Mouse (Mus musculus) G1E (cell line): ENCODE results near the gene Ankrd54. TPM values are rescaled to one million over a fixed set of nuclear protein-coding genes. Genes with fewer than 3 reads are reported as not detected.
"Not testable (repeated sequence)": the region's sequence is repeated elsewhere in the genome, so short reads cannot be mapped to it uniquely, and the experiment has no call there.

Experiments used
- ATAC-seq: 2 replicates; pipeline ENCODE4 v1.8.0; 2016; ENCODE audit warnings: mild to moderate bottlenecking; ENCODE audit not compliant: insufficient number of reproducible peaks, poor library complexity, low FRiP score, severe bottlenecking; ENCODE audit errors: extremely low read depth
- DNase-seq: peaks from one replicate; pipeline ENCODE4 v3.0.0; 2012; ENCODE audit warnings: low spot score
- H3K27me3 ChIP-seq: 2 replicates; pipeline ENCODE4 v1.6.1; 2012; ENCODE audit warnings: mild to moderate bottlenecking, low read length, inconsistent platforms; ENCODE audit not compliant: insufficient read depth
- H3K36me3 ChIP-seq: replicated peaks from 2 replicates; pipeline ENCODE3; 2012; ENCODE audit warnings: mild to moderate bottlenecking, inconsistent platforms
- H3K4me1 ChIP-seq: 2 replicates; pipeline ENCODE4 v1.6.1; 2012; ENCODE audit warnings: low read depth, low read length, inconsistent platforms, mixed read lengths; ENCODE audit not compliant: insufficient read depth
- H3K4me3 ChIP-seq: 2 replicates; pipeline ENCODE4 v1.5.1; 2012; ENCODE audit warnings: low read depth, mild to moderate bottlenecking, inconsistent platforms, low read length, moderate library complexity, mixed read lengths
- H3K9me3 ChIP-seq: replicated peaks from 2 replicates; pipeline ENCODE4 v1.6.1; 2012; ENCODE audit warnings: inconsistent platforms
- CTCF ChIP-seq: IDR thresholded peaks from 2 replicates; pipeline ENCODE4 v1.5.1; 2012; ENCODE audit warnings: low read depth, low read length, inconsistent platforms, mixed read lengths
- GATA1 ChIP-seq: IDR thresholded peaks from 2 replicates; pipeline ENCODE4 v1.6.1; 2012; ENCODE audit warnings: borderline replicate concordance, low read length, inconsistent platforms, mixed read lengths
- GATA2 ChIP-seq: IDR thresholded peaks from 2 replicates; pipeline ENCODE4 v1.6.1; 2012; ENCODE audit warnings: low read depth, low read length, inconsistent platforms, borderline replicate concordance
- POLR2AphosphoS5 ChIP-seq: IDR thresholded peaks from 2 replicates; pipeline ENCODE4 v1.6.1; 2012; ENCODE audit warnings: low read depth, low read length, inconsistent platforms; ENCODE audit not compliant: insufficient replicate concordance
- TAL1 ChIP-seq: conservative IDR thresholded peaks from 2 replicates; pipeline ENCODE4 v1.6.1; 2012; ENCODE audit warnings: low read depth, low read length, inconsistent platforms, mixed read lengths
- polyA plus RNA-seq: library from polyadenylated mRNA; stranded (reverse); fragments of >175 nt; gene quantifications from 2 replicates; pipeline ENCODE4 v1.2.3, GENCODE M21; 2012
- total RNA-seq, 2 experiments: library from RNA; stranded (forward) in 1 of 2; stranded (reverse) in 1 of 2; fragments of 200-1000 nt in 1 of 2; fragments of >200 nt in 1 of 2; fragmentation: Nextera tagmentation in 1 of 2; gene quantifications; 2 replicates each; pipeline ENCODE4 v1.2.3; 2014 to 2017

The Ankrd54 gene
- total and polyA plus RNA-seq, 3 experiments, result 15.7 to 51.9 (median 15.8) TPM

GRCm38 (mm10) chr15:79013382-79013781 is 49.3 kb downstream of the Ankrd54 start:
- no peaks in the 10 kb centered on the region for H3K4me1 ChIP-seq
- no peak for TF ChIP-seq GATA1
- TF ChIP-seq TAL1, result no peak
- TF ChIP-seq GATA2, result no peak
- TF ChIP-seq POLR2AphosphoS5, result no peak
- TF ChIP-seq CTCF, result no peak
- ATAC-seq, result no peak
- DNase-seq, result no peak
- peaks cover 23% of the 10 kb centered on the region; the same call in 1 of the 2 replicates for H3K27me3 ChIP-seq
- H3K9me3 ChIP-seq, result no peaks in the 10 kb centered on the region
- no peaks in the 10 kb centered on the region for H3K36me3 ChIP-seq
- H3K4me3 ChIP-seq, result no peak overlapping the region

GRCm38 (mm10) chr15:79011550-79011949 is 51.1 kb downstream of the Ankrd54 start:
- Histone ChIP-seq H3K27me3 (peaks cover 21% of the 10 kb centered on the region; the same call in 1 of the 2 replicates), H3K36me3 (peaks cover 4% of the 10 kb centered on the region), H3K4me1 (no peaks in the 10 kb centered on the region), H3K4me3 (no peak overlapping the region), H3K9me3 (no peaks in the 10 kb centered on the region)
- TF ChIP-seq GATA1, result no peak
- no peak for TF ChIP-seq GATA2
- no peak for TF ChIP-seq CTCF
- no peak for TF ChIP-seq TAL1
- TF ChIP-seq POLR2AphosphoS5, result no peak
- ATAC-seq, result no peak
- DNase-seq, result no peak

DNA sequence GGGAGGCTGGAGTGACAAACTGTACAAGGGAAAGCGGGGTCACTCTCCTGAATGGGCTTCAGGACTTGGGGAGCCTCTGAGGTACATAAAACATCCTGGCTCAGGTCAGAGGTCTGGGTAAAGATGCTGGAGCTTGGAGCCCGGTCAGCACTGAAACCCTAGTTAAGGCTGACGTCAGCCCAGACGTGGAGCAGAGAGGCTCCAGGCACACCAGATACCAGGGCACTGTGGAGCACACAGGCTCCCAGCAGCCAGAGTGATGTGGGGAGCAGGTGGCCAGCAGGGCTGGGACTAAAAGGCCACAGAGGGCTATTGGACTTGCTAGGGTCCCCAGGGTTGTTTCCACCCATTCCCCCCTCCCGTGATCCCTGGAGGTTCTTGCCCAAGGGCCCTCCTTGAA is 53.0 kb downstream of the Ankrd54 start:
- no peaks in the 10 kb centered on the region for H3K4me1 ChIP-seq
- H3K36me3 ChIP-seq, result peaks cover 22% of the 10 kb centered on the region
- TF ChIP-seq GATA2 (no peak), GATA1 (no peak), TAL1 (no peak)
- no peak for ATAC-seq
- no peak for DNase-seq
- peaks cover 13% of the 10 kb centered on the region; the same call in 1 of the 2 replicates for H3K27me3 ChIP-seq
- H3K9me3 ChIP-seq, result no peaks in the 10 kb centered on the region
- H3K4me3 ChIP-seq, result no peak overlapping the region

DNA sequence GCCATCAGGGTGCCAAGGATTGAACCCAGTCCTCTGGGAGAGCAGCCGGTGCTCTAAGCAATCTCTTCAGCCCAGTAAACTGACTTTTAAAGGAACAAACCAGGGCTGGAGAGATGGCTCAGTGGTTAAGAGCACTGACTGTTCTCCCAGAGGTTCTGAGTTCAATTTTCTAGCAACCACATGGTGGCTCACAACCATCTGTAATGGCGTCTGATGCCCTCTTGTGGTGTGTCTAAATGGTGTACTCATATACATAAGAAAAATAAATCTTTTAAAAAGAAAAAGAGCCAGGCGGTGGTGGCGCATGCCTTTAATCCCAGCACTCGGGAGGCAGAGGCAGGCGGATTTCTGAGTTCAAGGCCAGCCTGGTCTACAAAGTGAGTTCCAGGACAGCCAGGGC is 54.9 kb downstream of the Ankrd54 start:
- peaks cover 41% of the 10 kb centered on the region for H3K36me3 ChIP-seq
- H3K4me1 ChIP-seq, H3K27me3 ChIP-seq, DNase-seq, H3K4me3 ChIP-seq, ATAC-seq, H3K9me3 ChIP-seq: not testable (repeated sequence)

DNA sequence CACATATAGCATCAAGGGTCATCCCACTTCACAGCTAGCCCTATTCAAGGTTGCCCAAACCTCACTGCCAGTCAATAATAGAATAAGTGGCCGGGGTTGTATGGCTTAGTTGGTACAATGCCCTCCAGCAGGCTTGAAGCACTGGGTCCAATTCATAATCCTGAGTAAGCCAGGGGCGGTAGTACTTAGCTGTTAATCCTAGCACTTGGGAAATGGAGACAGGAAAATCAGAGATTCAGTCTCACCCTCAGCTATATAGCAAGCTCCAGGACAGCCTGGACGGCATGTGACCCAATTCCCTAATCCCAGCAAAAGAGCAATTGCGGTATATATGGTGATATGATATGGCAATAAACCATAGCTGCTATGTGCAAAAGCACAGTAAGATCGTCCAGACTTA is 55.6 kb downstream of the Ankrd54 start:
- Histone ChIP-seq H3K9me3 (no peaks in the 10 kb centered on the region), H3K4me3 (no peak overlapping the region), H3K4me1 (no peaks in the 10 kb centered on the region), H3K36me3 (peaks cover 48% of the 10 kb centered on the region), H3K27me3 (peaks cover 2% of the 10 kb centered on the region; the same call in 1 of the 2 replicates)
- TF ChIP-seq GATA2 (no peak), GATA1 (no peak), CTCF (no peak), POLR2AphosphoS5 (no peak), TAL1 (no peak)
- ATAC-seq (no peak), DNase-seq (no peak)

DNA sequence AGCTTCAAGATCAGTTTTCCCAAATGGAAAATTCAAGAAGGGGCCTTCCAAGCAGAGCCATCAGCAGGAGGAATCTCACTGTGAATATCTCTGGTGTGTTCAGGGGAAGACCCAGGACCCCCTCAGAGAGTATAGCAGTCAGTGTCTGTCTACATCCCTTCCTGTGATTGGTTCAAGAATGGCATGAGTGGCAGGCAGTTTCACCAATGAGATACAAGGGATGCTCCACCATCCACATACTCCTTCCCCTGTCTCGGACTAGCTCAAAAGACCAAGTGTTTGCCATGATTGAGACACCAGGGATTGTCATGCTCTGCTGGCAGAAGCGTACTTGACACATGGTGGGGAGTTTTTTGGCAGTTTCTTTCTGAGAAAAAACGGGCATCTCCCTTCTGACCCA is 56.1 kb downstream of the Ankrd54 start:
- no peak for DNase-seq
- ATAC-seq, result no peak
- Histone ChIP-seq H3K4me3 (no peak overlapping the region), H3K27me3 (peaks cover 2% of the 10 kb centered on the region; the same call in 1 of the 2 replicates), H3K9me3 (no peaks in the 10 kb centered on the region), H3K36me3 (peaks cover 52% of the 10 kb centered on the region), H3K4me1 (no peaks in the 10 kb centered on the region)
- no peak for TF ChIP-seq TAL1
- TF ChIP-seq GATA1, result no peak
- no peak for TF ChIP-seq CTCF
- no peak for TF ChIP-seq GATA2
- TF ChIP-seq POLR2AphosphoS5, result no peak

DNA sequence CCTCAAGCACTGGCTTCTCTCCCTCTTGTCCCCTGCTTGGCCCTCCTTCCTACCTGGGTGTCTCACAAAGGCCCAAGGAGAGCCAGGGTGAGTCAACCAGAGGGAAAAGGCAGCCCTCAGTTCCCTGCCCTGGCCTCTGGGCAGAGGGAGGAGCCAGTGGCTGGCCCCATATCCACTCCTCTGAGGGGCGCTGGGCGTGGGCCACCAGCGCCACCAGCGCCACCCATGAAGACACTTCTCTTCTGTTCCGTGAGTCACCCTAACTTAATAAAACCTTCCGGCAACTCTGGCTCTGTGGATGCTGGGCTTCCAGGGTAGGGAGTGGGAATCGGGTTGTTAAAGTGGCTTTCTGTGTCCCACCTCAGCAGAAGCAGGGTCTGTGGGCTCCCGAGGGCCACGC is 57.1 kb downstream of the Ankrd54 start:
- no peaks in the 10 kb centered on the region for H3K9me3 ChIP-seq
- DNase-seq (no peak), ATAC-seq (no peak)
- H3K27me3 ChIP-seq, result no peaks in the 10 kb centered on the region; the same call in 1 of the 2 replicates
- no peak overlapping the region for H3K4me3 ChIP-seq
- no peak for TF ChIP-seq TAL1
- TF ChIP-seq GATA2, result no peak
- TF ChIP-seq GATA1, result no peak
- TF ChIP-seq CTCF, result no peak
- no peak for TF ChIP-seq POLR2AphosphoS5
- no peaks in the 10 kb centered on the region for H3K4me1 ChIP-seq
- peaks cover 63% of the 10 kb centered on the region for H3K36me3 ChIP-seq

Other genes with a start within 250 kb of the Ankrd54 start
- not detected in 2 replicates for gene Cdc42ep1, start 220.3 kb downstream of the Ankrd54 start, total RNA-seq (2014; fragmentation: Nextera tagmentation)
- gene Cdc42ep1, start 220.3 kb downstream of the Ankrd54 start, total RNA-seq (2017), result 0.11 TPM in 1 of 2 replicates, not detected in the other
- not detected in 2 replicates for gene Cdc42ep1, start 220.3 kb downstream of the Ankrd54 start, polyA plus RNA-seq
- gene Lgals2, start 207.4 kb downstream of the Ankrd54 start, total RNA-seq (2014; fragmentation: Nextera tagmentation), result not detected in 2 replicates
- gene Lgals2, start 207.4 kb downstream of the Ankrd54 start, total RNA-seq (2017), result not detected in 2 replicates
- not detected in 2 replicates for gene Lgals2, start 207.4 kb downstream of the Ankrd54 start, polyA plus RNA-seq
- gene Gga1, start 185.7 kb downstream of the Ankrd54 start, total RNA-seq (2014; fragmentation: Nextera tagmentation), result 52.6 and 60.2 TPM in 2 replicates
- 9.6 and 10.0 TPM in 2 replicates for gene Gga1, start 185.7 kb downstream of the Ankrd54 start, total RNA-seq (2017)
- gene Gga1, start 185.7 kb downstream of the Ankrd54 start, polyA plus RNA-seq, result 158 and 177 TPM in 2 replicates
- not detected in 2 replicates for gene Gm49510, start 163.2 kb downstream of the Ankrd54 start, total RNA-seq (2014; fragmentation: Nextera tagmentation)
- 1.3 and 1.4 TPM in 2 replicates for gene Gm49510, start 163.2 kb downstream of the Ankrd54 start, total RNA-seq (2017)
- 6.3 and 8.2 TPM in 2 replicates for gene Gm49510, start 163.2 kb downstream of the Ankrd54 start, polyA plus RNA-seq
- 207 and 231 TPM in 2 replicates for gene Sh3bp1, start 163.1 kb downstream of the Ankrd54 start, total RNA-seq (2014; fragmentation: Nextera tagmentation)
- gene Sh3bp1, start 163.1 kb downstream of the Ankrd54 start, total RNA-seq (2017), result 32.7 and 34.1 TPM in 2 replicates
- 1,400 and 1,821 TPM in 2 replicates for gene Sh3bp1, start 163.1 kb downstream of the Ankrd54 start, polyA plus RNA-seq
- 26.6 and 31.4 TPM in 2 replicates for gene Pdxp, start 149.0 kb downstream of the Ankrd54 start, total RNA-seq (2014; fragmentation: Nextera tagmentation)
- 13.9 and 18.1 TPM in 2 replicates for gene Pdxp, start 149.0 kb downstream of the Ankrd54 start, total RNA-seq (2017)
- gene Pdxp, start 149.0 kb downstream of the Ankrd54 start, polyA plus RNA-seq, result 39.7 and 40.6 TPM in 2 replicates
- gene Lgals1, start 136.2 kb downstream of the Ankrd54 start, total RNA-seq (2014; fragmentation: Nextera tagmentation), result 558 and 607 TPM in 2 replicates
- gene Lgals1, start 136.2 kb downstream of the Ankrd54 start, total RNA-seq (2017), result 3,673 and 4,536 TPM in 2 replicates
- gene Lgals1, start 136.2 kb downstream of the Ankrd54 start, polyA plus RNA-seq, result 1,469 and 2,086 TPM in 2 replicates
- gene Nol12, start 128.0 kb downstream of the Ankrd54 start, total RNA-seq (2014; fragmentation: Nextera tagmentation), result 13.2 and 25.6 TPM in 2 replicates
- gene Nol12, start 128.0 kb downstream of the Ankrd54 start, total RNA-seq (2017), result 20.1 and 24.2 TPM in 2 replicates
- 15.9 and 16.7 TPM in 2 replicates for gene Nol12, start 128.0 kb downstream of the Ankrd54 start, polyA plus RNA-seq
- gene Triobp, start 115.2 kb downstream of the Ankrd54 start, total RNA-seq (2014; fragmentation: Nextera tagmentation), result 67.0 and 104 TPM in 2 replicates
- 23.6 and 24.4 TPM in 2 replicates for gene Triobp, start 115.2 kb downstream of the Ankrd54 start, total RNA-seq (2017)
- gene Triobp, start 115.2 kb downstream of the Ankrd54 start, polyA plus RNA-seq, result 42.5 and 45.6 TPM in 2 replicates
- not detected in 2 replicates for gene H1f0, start 34.4 kb downstream of the Ankrd54 start, total RNA-seq (2014; fragmentation: Nextera tagmentation)
- 0.16 TPM in 1 of 2 replicates, not detected in the other for gene H1f0, start 34.4 kb downstream of the Ankrd54 start, total RNA-seq (2017)
- 0.03 and 0.05 TPM in 2 replicates for gene H1f0, start 34.4 kb downstream of the Ankrd54 start, polyA plus RNA-seq
- gene Galr3, start 21.0 kb downstream of the Ankrd54 start, total RNA-seq (2014; fragmentation: Nextera tagmentation), result not detected in 2 replicates
- not detected in 2 replicates for gene Galr3, start 21.0 kb downstream of the Ankrd54 start, total RNA-seq (2017)
- not detected in 2 replicates for gene Galr3, start 21.0 kb downstream of the Ankrd54 start, polyA plus RNA-seq
- 134 and 145 TPM in 2 replicates for gene Eif3l, start 12.3 kb upstream of the Ankrd54 start, total RNA-seq (2014; fragmentation: Nextera tagmentation)
- gene Eif3l, start 12.3 kb upstream of the Ankrd54 start, total RNA-seq (2017), result 261 and 285 TPM in 2 replicates
- 20.8 and 30.9 TPM in 2 replicates for gene Eif3l, start 12.3 kb upstream of the Ankrd54 start, polyA plus RNA-seq
- gene Micall1, start 46.0 kb upstream of the Ankrd54 start, total RNA-seq (2014; fragmentation: Nextera tagmentation), result 10.4 and 11.5 TPM in 2 replicates
- gene Micall1, start 46.0 kb upstream of the Ankrd54 start, total RNA-seq (2017), result 3.7 and 4.5 TPM in 2 replicates
- 19.9 and 20.5 TPM in 2 replicates for gene Micall1, start 46.0 kb upstream of the Ankrd54 start, polyA plus RNA-seq
- 143 and 147 TPM in 2 replicates for gene Polr2f, start 78.1 kb upstream of the Ankrd54 start, total RNA-seq (2014; fragmentation: Nextera tagmentation)
- gene Polr2f, start 78.1 kb upstream of the Ankrd54 start, total RNA-seq (2017), result 97.0 and 109 TPM in 2 replicates
- gene Polr2f, start 78.1 kb upstream of the Ankrd54 start, polyA plus RNA-seq, result 210 and 266 TPM in 2 replicates
- 1.4 and 2.8 TPM in 2 replicates for gene 1700088E04Rik, start 78.4 kb upstream of the Ankrd54 start, total RNA-seq (2014; fragmentation: Nextera tagmentation)
- gene 1700088E04Rik, start 78.4 kb upstream of the Ankrd54 start, total RNA-seq (2017), result 1.6 and 2.2 TPM in 2 replicates
- 0.46 and 0.50 TPM in 2 replicates for gene 1700088E04Rik, start 78.4 kb upstream of the Ankrd54 start, polyA plus RNA-seq
- gene Sox10, start 102.3 kb upstream of the Ankrd54 start, total RNA-seq (2014; fragmentation: Nextera tagmentation), result not detected in 2 replicates
- gene Sox10, start 102.3 kb upstream of the Ankrd54 start, total RNA-seq (2017), result 0.11 TPM in 1 of 2 replicates, not detected in the other
- not detected in 2 replicates for gene Sox10, start 102.3 kb upstream of the Ankrd54 start, polyA plus RNA-seq
- 10.0 and 10.2 TPM in 2 replicates for gene Pick1, start 166.3 kb upstream of the Ankrd54 start, total RNA-seq (2014; fragmentation: Nextera tagmentation)
- 14.2 and 14.6 TPM in 2 replicates for gene Pick1, start 166.3 kb upstream of the Ankrd54 start, total RNA-seq (2017)
- 19.7 and 21.0 TPM in 2 replicates for gene Pick1, start 166.3 kb upstream of the Ankrd54 start, polyA plus RNA-seq
- not detected in 2 replicates for gene Gm49486, start 166.5 kb upstream of the Ankrd54 start, total RNA-seq (2014; fragmentation: Nextera tagmentation)
- gene Gm49486, start 166.5 kb upstream of the Ankrd54 start, total RNA-seq (2017), result 0.11 and 0.29 TPM in 2 replicates
- gene Gm49486, start 166.5 kb upstream of the Ankrd54 start, polyA plus RNA-seq, result 0.03 TPM in 1 of 2 replicates, not detected in the other
- not detected in 2 replicates for gene Slc16a8, start 191.9 kb upstream of the Ankrd54 start, total RNA-seq (2014; fragmentation: Nextera tagmentation)
- gene Slc16a8, start 191.9 kb upstream of the Ankrd54 start, total RNA-seq (2017), result not detected in 2 replicates
- not detected in 2 replicates for gene Slc16a8, start 191.9 kb upstream of the Ankrd54 start, polyA plus RNA-seq
- gene Baiap2l2, start 222.6 kb upstream of the Ankrd54 start, total RNA-seq (2014; fragmentation: Nextera tagmentation), result not detected in 2 replicates
- 0.06 TPM in 1 of 2 replicates, not detected in the other for gene Baiap2l2, start 222.6 kb upstream of the Ankrd54 start, total RNA-seq (2017)
- not detected in 2 replicates for gene Baiap2l2, start 222.6 kb upstream of the Ankrd54 start, polyA plus RNA-seq